Mouse (Mus musculus) kidney, adult 2 months (tissue): ENCODE measurements around the gene Eed. TPM values are rescaled to one million over a fixed set of nuclear protein-coding genes. Genes with fewer than 3 reads are reported as not detected.
"Not testable (repeated sequence)": the region's sequence is repeated elsewhere in the genome, so short reads cannot be mapped to it uniquely, and the experiment has no call there.

Source experiments
- DNase-seq: peaks from one replicate; pipeline ENCODE4 v3.0.0; 2021
- H3K27ac ChIP-seq: fragments of 200-500 bp; 2 replicates; pipeline ENCODE4 v1.5.1; 2012; ENCODE audit warnings: low read depth, low read length, control low read depth, inconsistent platforms; ENCODE audit not compliant: insufficient read depth
- H3K27me3 ChIP-seq: fragments of 200-500 bp; replicated peaks from 2 replicates; pipeline ENCODE4 v1.6.1; 2012; ENCODE audit warnings: mild to moderate bottlenecking, moderate library complexity, low read length, inconsistent platforms; ENCODE audit not compliant: control insufficient read depth, insufficient read depth
- H3K36me3 ChIP-seq: fragments of 200-500 bp; 2 replicates; pipeline ENCODE4 v1.6.1; 2012; ENCODE audit warnings: mild to moderate bottlenecking, moderate library complexity, low read length, inconsistent platforms; ENCODE audit not compliant: control insufficient read depth, insufficient read depth
- H3K4me1 ChIP-seq: fragments of 200-500 bp; 2 replicates; pipeline ENCODE4 v1.6.1; 2011; ENCODE audit warnings: low read length; ENCODE audit not compliant: control insufficient read depth, insufficient read depth
- H3K4me3 ChIP-seq: fragments of 200-500 bp; 2 replicates; pipeline ENCODE4 v1.5.1; 2011; ENCODE audit warnings: mild to moderate bottlenecking, low read depth, low read length, control low read depth; ENCODE audit not compliant: insufficient read depth
- CTCF ChIP-seq: fragments of 200-500 bp; conservative IDR thresholded peaks from 2 replicates; pipeline ENCODE4 v1.5.1; 2011; ENCODE audit warnings: low read depth, mild to moderate bottlenecking, control low read depth, low read length, moderate library complexity, mixed read lengths; ENCODE audit not compliant: insufficient read depth, insufficient read length
- POLR2A ChIP-seq: fragments of 200-500 bp; IDR thresholded peaks from one replicate; pipeline ENCODE4 v1.6.1; 2011; ENCODE audit warnings: low read depth, low read length, control low read depth
- WGBS: fragments of 180-500 bp; shearing (Covaris S2); methylation state at CpG from one replicate; pipeline ENCODE4 v1.1.7; 2018; 5-methylcytosine and 5-hydroxymethylcytosine counted together
- polyA plus RNA-seq: library from polyadenylated mRNA; depleted of rRNA; stranded (reverse); fragments of >200 nt; gene quantifications from 2 replicates; pipeline ENCODE4 v1.2.3, GENCODE M21; 2012

Eed gene
- polyA plus RNA-seq, 1 experiment, result 14.8 TPM

DNA sequence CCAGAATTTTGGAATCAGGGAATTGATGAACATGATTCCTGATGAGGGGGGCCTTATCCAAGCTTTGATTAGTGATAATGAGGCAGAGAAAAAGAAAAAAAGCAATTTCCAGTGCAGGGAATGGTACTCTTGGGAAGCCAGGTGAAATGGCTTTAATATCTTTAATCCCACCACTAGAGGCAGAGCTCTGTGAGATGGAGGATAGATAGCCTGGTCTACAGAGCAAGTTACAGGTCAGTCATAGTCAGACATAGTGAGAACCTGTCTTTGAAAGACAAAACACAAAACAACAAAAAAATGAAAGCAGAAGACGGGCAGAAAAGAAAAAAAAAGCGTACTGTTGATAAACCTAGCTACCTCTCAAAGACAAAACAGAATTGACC, 17.8 kb upstream of the Eed start:
- WGBS, result 92% methylated on average over 2 of the region's 2 CpGs
- TF ChIP-seq CTCF (no peak), POLR2A (no peak)
- Histone ChIP-seq H3K27me3 (no peaks in the 10 kb centered on the region), H3K27ac (no peak overlapping the region), H3K4me1 (peaks cover 4% of the 10 kb centered on the region; the same call in 1 of the 2 replicates), H3K36me3 (no peaks in the 10 kb centered on the region), H3K4me3 (no peak overlapping the region)
- peak; percentile 48 for DNase-seq

DNA sequence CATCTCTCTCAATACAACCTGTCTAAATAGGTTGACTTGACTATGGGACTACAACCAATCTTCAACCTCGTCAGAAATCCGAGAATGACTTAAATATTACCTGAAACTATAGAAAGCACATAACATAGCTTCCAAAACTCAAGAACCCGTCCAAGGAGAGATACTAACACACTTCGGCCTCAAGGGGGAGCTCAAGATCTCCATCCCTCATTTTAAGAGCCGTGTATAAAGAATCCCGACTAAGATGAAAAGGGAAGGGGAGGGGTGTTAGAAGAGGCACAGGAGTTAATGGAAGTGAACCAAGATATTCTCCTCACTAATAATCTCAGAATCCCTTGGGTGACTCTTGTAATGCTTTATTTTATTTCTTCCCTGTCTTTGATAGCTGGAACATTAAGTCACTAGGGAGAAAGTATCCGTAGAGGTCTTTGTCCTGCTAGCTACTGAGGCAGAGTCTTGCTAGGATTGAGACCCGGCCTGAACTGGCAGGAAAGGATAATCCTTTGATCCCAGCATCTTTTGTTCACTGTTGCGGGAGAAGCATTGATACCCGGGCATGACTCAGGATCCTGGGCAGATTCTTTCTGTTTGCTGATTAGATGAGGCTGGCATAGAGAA, 17.3 kb upstream of the Eed start:
- TF ChIP-seq POLR2A (no peak), CTCF (0 out of 2 replicates have a peak, but pooled peaks have one; percentile 13)
- Histone ChIP-seq H3K27ac (no peak overlapping the region), H3K4me3 (no peak overlapping the region), H3K4me1 (peaks cover 4% of the 10 kb centered on the region; the same call in 1 of the 2 replicates), H3K27me3 (no peaks in the 10 kb centered on the region), H3K36me3 (no peaks in the 10 kb centered on the region)
- 17% methylated on average over 10 of the region's 10 CpGs for WGBS
- peak; percentile 70 for DNase-seq

DNA sequence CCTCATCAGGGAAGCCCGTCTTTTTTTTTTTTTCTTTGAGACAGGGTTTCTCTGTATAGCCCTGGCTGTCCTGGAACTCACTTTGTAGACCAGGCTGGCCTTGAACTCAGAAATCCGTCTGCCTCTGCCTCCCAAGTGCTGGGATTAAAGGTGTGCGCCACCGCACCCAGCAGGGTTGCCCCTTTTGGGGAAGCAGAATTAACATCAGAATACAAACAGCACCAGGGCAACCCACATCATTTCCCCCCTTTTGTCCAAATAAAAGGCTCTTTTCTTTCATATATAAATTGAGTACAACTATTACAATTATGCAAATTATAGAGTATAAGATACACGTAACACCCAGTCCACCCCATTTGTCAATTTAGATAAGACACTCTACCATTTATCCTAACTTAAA, 16.7 kb upstream of the Eed start:
- H3K27ac ChIP-seq, H3K27me3 ChIP-seq, H3K36me3 ChIP-seq, H3K4me1 ChIP-seq, DNase-seq, H3K4me3 ChIP-seq: not testable (repeated sequence)
- 41% methylated on average over 5 of the region's 5 CpGs for WGBS

DNA sequence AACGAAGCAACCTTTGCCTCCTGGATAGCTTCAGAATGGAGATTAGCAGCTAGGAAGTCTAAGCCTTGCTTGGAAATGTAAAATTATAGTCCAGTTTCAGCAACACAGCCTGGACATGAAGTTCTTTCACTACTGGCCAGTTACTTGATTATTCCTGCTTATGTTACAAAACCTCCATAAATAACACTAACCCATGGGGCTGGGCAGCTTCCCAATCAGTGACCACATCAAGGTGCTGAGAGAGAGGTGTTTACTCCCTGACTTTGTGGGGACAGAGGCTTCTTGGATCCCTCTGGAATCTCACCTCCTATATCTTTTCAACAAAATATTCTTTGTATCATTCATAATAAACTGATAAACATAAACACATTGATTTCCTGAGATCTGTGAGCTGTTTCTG, 12.3 kb upstream of the Eed start:
- no peak overlapping the region for H3K4me3 ChIP-seq
- TF ChIP-seq POLR2A, result no peak
- TF ChIP-seq CTCF, result no peak
- 22% methylated on average over 1 of the region's 1 CpGs for WGBS
- DNase-seq, result no peak
- H3K27me3 ChIP-seq, result no peaks in the 10 kb centered on the region
- H3K36me3 ChIP-seq, result no peaks in the 10 kb centered on the region
- no peaks in the 10 kb centered on the region; the same call in 1 of the 2 replicates for H3K4me1 ChIP-seq
- H3K27ac ChIP-seq, result no peak overlapping the region

DNA sequence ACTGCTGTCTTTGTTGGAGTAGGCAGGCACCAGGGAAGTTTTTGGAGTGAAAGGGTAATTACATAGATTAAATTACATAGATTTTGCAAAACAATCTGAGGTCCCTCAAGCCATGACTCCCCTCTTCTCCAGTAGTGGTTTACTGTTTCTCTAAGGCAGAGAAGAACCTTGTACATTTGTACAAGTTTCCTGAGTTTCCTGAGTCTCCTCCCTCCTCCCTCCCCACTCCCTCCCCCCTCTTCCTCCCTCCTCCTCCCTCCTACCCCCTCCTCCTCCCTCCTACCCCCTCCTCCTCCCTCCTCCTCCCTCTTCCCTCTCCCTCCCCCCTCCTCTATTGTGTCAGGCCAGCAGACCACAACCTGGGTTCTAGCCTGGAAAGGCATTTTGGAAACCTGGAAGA, 3.6 kb upstream of the Eed start:
- H3K36me3 ChIP-seq, result no peaks in the 10 kb centered on the region
- H3K27me3 ChIP-seq, result no peaks in the 10 kb centered on the region
- TF ChIP-seq POLR2A (no peak), CTCF (no peak)
- H3K4me3 ChIP-seq, result no peak overlapping the region
- peaks cover 4% of the 10 kb centered on the region; the same call in 1 of the 2 replicates for H3K4me1 ChIP-seq
- no peak overlapping the region for H3K27ac ChIP-seq
- no peak for DNase-seq

DNA sequence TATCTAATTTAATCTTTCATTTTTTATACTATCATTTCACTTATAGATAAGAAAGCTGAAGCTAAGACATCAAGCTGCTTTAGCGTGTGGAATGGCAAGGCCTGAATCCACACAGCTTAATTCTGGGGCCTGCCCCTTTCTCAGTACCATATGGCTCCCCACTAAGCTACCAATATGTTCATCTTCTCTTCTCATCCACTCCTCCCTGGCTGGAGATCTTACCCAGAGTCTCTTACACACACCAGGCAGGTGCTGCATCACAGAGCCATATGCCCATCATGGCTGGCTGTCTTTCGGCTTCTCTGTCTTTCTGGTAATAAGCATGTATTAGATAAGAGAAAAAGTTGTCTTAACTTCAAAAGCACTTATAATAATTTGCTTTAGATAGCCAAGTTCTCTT, 2.7 kb upstream of the Eed start:
- H3K27ac ChIP-seq, result no peak overlapping the region
- no peak for TF ChIP-seq POLR2A
- no peak for TF ChIP-seq CTCF
- WGBS, result 99% methylated on average over 2 of the region's 2 CpGs
- no peak overlapping the region for H3K4me3 ChIP-seq
- DNase-seq, result no peak
- H3K27me3 ChIP-seq, result no peaks in the 10 kb centered on the region
- no peaks in the 10 kb centered on the region for H3K36me3 ChIP-seq
- H3K4me1 ChIP-seq, result peaks cover 7% of the 10 kb centered on the region; the same call in 1 of the 2 replicates

DNA sequence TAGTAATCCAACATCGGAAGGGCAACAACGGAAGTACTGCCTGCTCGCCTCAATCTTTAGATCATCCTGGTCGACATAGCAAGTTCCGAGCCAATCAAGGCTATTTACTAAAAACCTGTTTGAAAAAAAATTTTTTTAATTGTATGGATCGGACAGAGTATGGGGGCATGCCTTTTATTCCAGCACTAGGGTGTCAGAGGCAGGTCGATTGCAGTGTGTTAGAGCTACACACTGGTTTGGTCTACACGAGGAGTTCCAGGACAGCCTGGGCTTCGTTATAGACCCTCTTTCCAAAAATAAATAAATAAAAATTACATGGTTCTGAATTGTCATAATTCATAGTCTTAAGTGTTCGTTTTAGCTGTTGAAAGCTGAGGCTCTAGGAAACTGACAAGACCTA, 774 bp upstream of the Eed start:
- no peak overlapping the region for H3K27ac ChIP-seq
- H3K36me3 ChIP-seq, result no peaks in the 10 kb centered on the region; the same call in 1 of the 2 replicates
- H3K4me1 ChIP-seq, result peaks cover 7% of the 10 kb centered on the region; the same call in 1 of the 2 replicates
- no peaks in the 10 kb centered on the region for H3K27me3 ChIP-seq
- peak overlapping the region; percentile 87 for H3K4me3 ChIP-seq
- DNase-seq, result no peak
- 6% methylated on average over 10 of the region's 10 CpGs for WGBS
- TF ChIP-seq POLR2A (no peak), CTCF (no peak)
